Mouse (Mus musculus): ENCODE data around the gene Smurf1. TPM values are rescaled to one million over a fixed set of nuclear protein-coding genes. Genes with fewer than 3 reads are reported as not detected.

Smurf1 gene
- polyA plus RNA-seq, 1 experiment from 2014 or later: 13.2 TPM

DNA sequence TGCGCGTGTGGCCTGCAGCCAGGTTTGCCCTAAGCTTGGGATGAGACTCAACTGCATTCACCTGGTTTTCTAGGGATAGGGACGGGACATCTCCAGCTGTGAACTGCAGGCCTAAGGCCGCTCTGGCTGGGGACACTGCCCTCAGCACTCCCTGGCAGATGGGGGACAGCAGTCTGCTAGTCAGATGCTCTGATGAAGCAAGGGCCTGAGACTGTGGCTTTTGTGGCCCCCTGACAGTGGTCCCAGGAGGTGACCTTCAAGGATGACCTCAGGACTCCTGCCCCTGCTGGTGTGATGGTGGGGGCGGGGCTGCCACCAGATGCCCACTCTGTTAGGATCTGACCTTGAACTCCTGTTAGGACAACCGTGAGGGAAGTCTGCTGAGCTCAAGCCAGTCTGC is 90.4 kb downstream of the Smurf1 start:
- Histone ChIP-seq H3K9me3 (replicated peaks) (no peaks in the 10 kb centered on the region), H3K36me3 (peaks cover 35% of the 10 kb centered on the region), H3K4me3 (no peak overlapping the region), H3K27ac (replicated peaks) (no peak overlapping the region), H3K4me1 (peaks cover 11% of the 10 kb centered on the region), H3K27me3 (ENCODE audit: low read depth, poor library complexity, severe bottlenecking) (no peaks in the 10 kb centered on the region)
- DNase-seq (ENCODE audit: low spot score): no peak
- WGBS: 87% methylated on average over 6 of the region's 6 CpGs

GRCm38 (mm10) chr5:144872867-144873266 is 92.8 kb downstream of the Smurf1 start:
- peak overlapping the region; percentile 13; the same call in 1 of the 2 replicates for H3K27ac ChIP-seq (replicated peaks)
- 76% methylated on average over 3 of the region's 3 CpGs for WGBS
- H3K27me3 ChIP-seq (ENCODE audit: low read depth, poor library complexity, severe bottlenecking): no peaks in the 10 kb centered on the region
- H3K4me1 ChIP-seq: peaks cover 11% of the 10 kb centered on the region
- H3K4me3 ChIP-seq: no peak overlapping the region
- H3K36me3 ChIP-seq: peaks cover 13% of the 10 kb centered on the region
- H3K9me3 ChIP-seq (replicated peaks): no peaks in the 10 kb centered on the region
- no peak for DNase-seq (ENCODE audit: low spot score)

GRCm38 (mm10) chr5:144872326-144872725 is 93.3 kb downstream of the Smurf1 start:
- Histone ChIP-seq H3K9me3 (replicated peaks) (no peaks in the 10 kb centered on the region), H3K4me1 (peaks cover 11% of the 10 kb centered on the region), H3K27me3 (ENCODE audit: low read depth, poor library complexity, severe bottlenecking) (no peaks in the 10 kb centered on the region), H3K36me3 (peaks cover 8% of the 10 kb centered on the region), H3K4me3 (no peak overlapping the region), H3K27ac (replicated peaks) (peak overlapping the region; percentile 13; the same call in 1 of the 2 replicates)
- no peak for DNase-seq (ENCODE audit: low spot score)
- 83% methylated on average over 5 of the region's 5 CpGs for WGBS

DNA sequence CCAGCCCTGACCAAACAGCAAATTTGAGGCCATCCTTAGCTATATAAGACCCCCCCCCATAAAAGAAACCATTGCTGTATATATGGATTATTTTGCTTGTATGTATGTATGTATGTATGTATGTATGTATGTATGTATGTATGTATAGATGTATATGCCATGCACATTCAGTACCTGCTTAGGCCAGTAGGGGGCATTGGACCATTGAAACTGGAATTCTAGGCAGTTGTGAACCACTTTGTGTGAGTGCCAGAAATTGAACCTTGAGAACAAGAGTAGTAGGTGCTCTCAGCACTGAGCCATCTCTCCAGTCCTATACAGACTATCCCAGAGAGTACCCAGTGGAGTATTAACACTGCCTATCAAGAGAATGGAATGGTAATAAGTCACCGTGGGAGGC is 93.9 kb downstream of the Smurf1 start:
- Histone ChIP-seq H3K9me3 (replicated peaks) (no peaks in the 10 kb centered on the region), H3K4me1 (peaks cover 11% of the 10 kb centered on the region), H3K27me3 (ENCODE audit: low read depth, poor library complexity, severe bottlenecking) (no peaks in the 10 kb centered on the region), H3K4me3 (no peak overlapping the region), H3K36me3 (peaks cover 2% of the 10 kb centered on the region), H3K27ac (replicated peaks) (no peak overlapping the region)
- 97% methylated on average over 1 of the region's 1 CpGs for WGBS
- no peak for DNase-seq (ENCODE audit: low spot score)

DNA sequence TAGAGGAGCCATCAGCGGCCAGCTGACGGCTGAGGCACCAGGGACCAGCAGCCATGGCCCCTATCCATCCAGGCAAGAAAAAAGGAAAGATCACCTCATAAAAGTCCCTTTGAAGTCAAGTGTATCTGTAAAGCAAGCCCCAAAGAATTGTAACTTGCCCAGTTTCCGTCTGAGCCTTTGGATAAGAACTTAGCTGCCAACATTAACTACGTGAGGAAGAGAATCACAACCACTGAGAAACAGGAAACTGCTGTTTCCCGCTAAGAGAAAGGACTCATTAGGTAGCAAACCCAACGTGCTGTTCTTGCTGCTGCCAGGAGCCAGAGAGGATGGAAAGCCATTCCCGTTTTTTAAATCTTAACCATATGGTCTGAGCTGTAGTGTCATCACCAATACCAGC is 94.9 kb downstream of the Smurf1 start:
- Histone ChIP-seq H3K4me1 (peaks cover 11% of the 10 kb centered on the region), H3K27ac (replicated peaks) (no peak overlapping the region), H3K27me3 (ENCODE audit: low read depth, poor library complexity, severe bottlenecking) (no peaks in the 10 kb centered on the region), H3K4me3 (no peak overlapping the region), H3K9me3 (replicated peaks) (no peaks in the 10 kb centered on the region), H3K36me3 (peaks cover 4% of the 10 kb centered on the region)
- WGBS: 86% methylated on average over 7 of the region's 7 CpGs
- DNase-seq (ENCODE audit: low spot score): no peak

DNA sequence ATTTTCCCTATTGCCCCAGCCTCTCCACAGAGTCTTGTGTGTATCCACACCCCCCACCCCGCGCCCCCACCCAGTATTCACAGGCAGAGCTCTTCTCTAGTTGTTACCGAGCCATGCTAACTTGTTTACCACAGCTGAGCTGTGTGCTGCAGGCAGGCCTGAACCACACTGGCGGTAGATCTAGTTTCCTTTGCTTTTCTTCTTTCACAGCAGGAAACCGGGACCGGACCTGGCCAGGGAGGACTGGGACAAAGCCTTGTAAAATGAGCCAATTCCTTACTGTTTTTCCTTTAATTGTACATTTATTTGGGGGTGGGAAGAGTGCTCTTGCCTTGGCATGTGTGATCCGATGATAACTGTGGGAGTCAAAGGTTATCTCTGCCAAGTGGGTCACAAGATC is 96.2 kb downstream of the Smurf1 start:
- DNase-seq (ENCODE audit: low spot score): no peak
- Histone ChIP-seq H3K9me3 (replicated peaks) (no peaks in the 10 kb centered on the region), H3K27me3 (ENCODE audit: low read depth, poor library complexity, severe bottlenecking) (no peaks in the 10 kb centered on the region), H3K4me3 (no peak overlapping the region), H3K27ac (replicated peaks) (no peak overlapping the region), H3K4me1 (peaks cover 6% of the 10 kb centered on the region; the same call in 1 of the 2 replicates), H3K36me3 (peaks cover 4% of the 10 kb centered on the region)
- WGBS: 68% methylated on average over 7 of the region's 7 CpGs

DNA sequence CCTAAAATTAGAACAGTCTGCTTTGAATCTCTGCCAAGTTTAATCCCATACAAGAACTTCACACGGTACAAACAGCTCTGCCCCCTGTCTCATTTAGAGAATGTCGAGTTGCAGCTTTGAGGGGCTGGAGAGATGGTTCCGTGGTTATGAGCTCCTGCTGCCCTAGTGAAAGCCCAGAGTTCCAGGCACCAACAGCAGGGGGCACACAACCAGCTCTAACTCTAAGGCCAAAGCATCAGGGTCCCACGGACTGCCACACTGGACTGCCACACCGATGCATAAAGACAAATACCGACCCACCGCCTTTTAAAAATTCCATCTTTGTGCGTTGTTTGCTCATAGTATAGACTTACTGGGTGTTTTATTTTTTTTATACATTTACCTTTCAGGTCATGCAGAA is 98.7 kb downstream of the Smurf1 start:
- H3K27me3 ChIP-seq (ENCODE audit: low read depth, poor library complexity, severe bottlenecking): no peaks in the 10 kb centered on the region
- WGBS: 94% methylated on average over 8 of the region's 8 CpGs
- DNase-seq (ENCODE audit: low spot score): no peak

DNA sequence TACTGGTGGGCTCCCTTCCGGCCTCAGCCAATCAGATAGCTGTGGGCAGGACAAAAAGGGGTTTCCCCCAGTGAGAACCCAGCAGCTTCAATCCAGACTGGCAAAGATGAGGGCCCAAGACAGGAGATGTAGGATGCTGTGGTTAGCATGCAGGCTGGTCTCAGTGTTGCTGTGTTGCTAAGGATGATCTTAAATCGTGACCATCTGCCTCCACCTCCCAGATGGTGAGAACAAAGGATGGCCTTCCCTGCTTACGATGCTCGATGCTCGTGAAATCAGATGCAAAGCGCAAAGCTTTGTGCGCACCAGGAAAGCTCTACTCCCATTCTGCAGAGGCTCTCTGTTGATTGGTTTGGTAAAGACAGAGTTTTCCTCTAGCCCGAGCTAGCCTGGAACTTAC is 104.7 kb downstream of the Smurf1 start:
- Histone ChIP-seq H3K4me3 (no peak overlapping the region), H3K9me3 (replicated peaks) (peaks cover 14% of the 10 kb centered on the region; the same call in 1 of the 2 replicates), H3K27ac (replicated peaks) (no peak overlapping the region), H3K36me3 (peaks cover 56% of the 10 kb centered on the region), H3K27me3 (ENCODE audit: low read depth, poor library complexity, severe bottlenecking) (no peaks in the 10 kb centered on the region), H3K4me1 (no peaks in the 10 kb centered on the region)
- 95% methylated on average over 8 of the region's 8 CpGs for WGBS
- no peak for DNase-seq (ENCODE audit: low spot score)

More for the DNA sequence above, 98.7 kb downstream of the Smurf1 start:
- H3K27ac ChIP-seq (replicated peaks): no peak overlapping the region
- H3K4me1 ChIP-seq: no peaks in the 10 kb centered on the region
- no peaks in the 10 kb centered on the region for H3K9me3 ChIP-seq (replicated peaks)
- peaks cover 4% of the 10 kb centered on the region for H3K36me3 ChIP-seq
- no peak overlapping the region for H3K4me3 ChIP-seq

DNA sequence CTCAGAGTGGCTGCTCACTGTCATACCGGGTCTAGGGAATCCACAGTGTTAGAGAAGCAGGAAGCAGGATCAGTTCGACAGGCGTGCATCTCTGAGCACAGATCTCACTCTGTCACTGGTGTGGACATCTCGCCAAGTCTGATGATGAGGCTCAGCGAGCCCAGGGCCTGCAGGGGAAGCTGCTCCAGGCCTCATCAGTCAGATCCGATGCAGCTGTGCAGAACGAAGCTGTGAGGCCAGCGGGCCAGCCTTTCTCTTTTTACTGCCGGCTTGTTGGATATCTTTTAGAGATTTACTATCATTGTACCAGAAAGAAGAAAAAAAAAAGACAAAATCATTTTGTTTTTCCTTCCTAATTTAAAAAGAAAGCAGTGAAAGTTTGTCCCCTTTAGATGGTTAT is 106.4 kb downstream of the Smurf1 start:
- Histone ChIP-seq H3K36me3 (peaks cover 71% of the 10 kb centered on the region), H3K27ac (replicated peaks) (no peak overlapping the region), H3K4me3 (no peak overlapping the region), H3K9me3 (replicated peaks) (peaks cover 14% of the 10 kb centered on the region; the same call in 1 of the 2 replicates), H3K4me1 (no peaks in the 10 kb centered on the region), H3K27me3 (ENCODE audit: low read depth, poor library complexity, severe bottlenecking) (no peaks in the 10 kb centered on the region)
- no peak for DNase-seq (ENCODE audit: low spot score)
- WGBS: 98% methylated on average over 9 of the region's 9 CpGs

DNA sequence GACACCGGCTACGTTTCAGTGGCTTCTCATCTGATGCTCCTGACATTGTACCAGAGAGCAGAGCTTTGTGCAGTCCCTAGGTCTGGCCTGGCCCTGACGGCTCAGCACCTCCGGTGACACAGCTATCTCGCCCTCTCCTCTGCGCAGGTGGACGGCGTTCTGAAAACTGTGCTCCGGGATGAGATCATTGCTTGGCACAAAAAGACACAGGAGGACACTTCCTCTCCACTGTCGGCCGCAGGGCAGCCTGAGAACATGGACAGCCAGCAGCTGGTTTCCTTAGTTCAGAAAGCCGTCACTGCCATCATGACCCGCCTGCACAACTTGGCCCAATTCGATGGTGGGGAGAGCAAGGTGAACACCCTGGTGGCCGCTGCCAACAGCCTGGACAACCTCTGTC is 107.1 kb downstream of the Smurf1 start:
- H3K9me3 ChIP-seq (replicated peaks): peaks cover 14% of the 10 kb centered on the region; the same call in 1 of the 2 replicates
- no peak overlapping the region for H3K4me3 ChIP-seq
- WGBS: 98% methylated on average over 15 of the region's 15 CpGs
- no peaks in the 10 kb centered on the region for H3K27me3 ChIP-seq (ENCODE audit: low read depth, poor library complexity, severe bottlenecking)
- H3K27ac ChIP-seq (replicated peaks): no peak overlapping the region
- no peak for DNase-seq (ENCODE audit: low spot score)
- peaks cover 78% of the 10 kb centered on the region for H3K36me3 ChIP-seq
- H3K4me1 ChIP-seq: no peaks in the 10 kb centered on the region

DNA sequence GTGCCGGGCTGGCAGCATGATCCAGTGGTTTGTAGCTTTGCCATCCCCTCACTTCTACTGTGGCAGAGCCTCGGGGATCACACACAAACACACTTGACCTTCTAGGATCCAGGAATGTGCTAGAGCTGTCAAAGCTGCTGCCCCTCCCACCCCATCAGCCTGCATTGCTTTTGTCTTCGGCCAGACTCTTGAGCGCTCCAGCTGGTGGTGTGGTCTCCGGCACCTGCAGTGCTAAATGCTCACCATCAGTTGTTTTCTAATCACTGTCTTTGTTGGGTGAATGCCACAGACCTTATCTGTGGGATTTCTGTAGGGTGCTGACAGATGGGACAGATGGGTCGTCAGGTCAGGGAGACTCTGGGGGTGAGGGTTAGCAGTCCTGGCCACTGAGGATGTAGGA is 109.7 kb downstream of the Smurf1 start:
- H3K4me3 ChIP-seq: no peak overlapping the region
- DNase-seq (ENCODE audit: low spot score): no peak
- peaks cover 13% of the 10 kb centered on the region; the same call in 1 of the 2 replicates for H3K9me3 ChIP-seq (replicated peaks)
- H3K36me3 ChIP-seq: peaks cover 99% of the 10 kb centered on the region
- no peak overlapping the region for H3K27ac ChIP-seq (replicated peaks)
- no peaks in the 10 kb centered on the region for H3K4me1 ChIP-seq
- WGBS: 82% methylated on average over 6 of the region's 6 CpGs
- H3K27me3 ChIP-seq (ENCODE audit: low read depth, poor library complexity, severe bottlenecking): no peaks in the 10 kb centered on the region

- peaks cover 99% of the 10 kb centered on the region for H3K36me3 ChIP-seq
- H3K9me3 ChIP-seq (replicated peaks): 0 out of 2 replicates have a peak, but pooled peaks cover 4% of the 10 kb centered on the region
- H3K27me3 ChIP-seq (ENCODE audit: low read depth, poor library complexity, severe bottlenecking): no peaks in the 10 kb centered on the region
Measured at GRCm38 (mm10) chr5:144853931-144854330, 111.7 kb downstream of the Smurf1 start.

GRCm38 (mm10) chr5:144851820-144852219 is 113.8 kb downstream of the Smurf1 start:
- H3K27ac ChIP-seq (replicated peaks): no peak overlapping the region
- H3K4me1 ChIP-seq: no peaks in the 10 kb centered on the region
- WGBS: 96% methylated on average over 3 of the region's 3 CpGs
- no peak for DNase-seq (ENCODE audit: low spot score)
- 0 out of 2 replicates have a peak, but pooled peaks cover 4% of the 10 kb centered on the region for H3K9me3 ChIP-seq (replicated peaks)
- no peak overlapping the region for H3K4me3 ChIP-seq
- H3K36me3 ChIP-seq: peaks cover 100% of the 10 kb centered on the region
- H3K27me3 ChIP-seq (ENCODE audit: low read depth, poor library complexity, severe bottlenecking): no peaks in the 10 kb centered on the region

More at GRCm38 (mm10) chr5:144853931-144854330, 111.7 kb downstream of the Smurf1 start:
- Histone ChIP-seq H3K4me3 (no peak overlapping the region), H3K27ac (replicated peaks) (no peak overlapping the region), H3K4me1 (no peaks in the 10 kb centered on the region)
- 87% methylated on average over 5 of the region's 5 CpGs for WGBS
- DNase-seq (ENCODE audit: low spot score): no peak

DNA sequence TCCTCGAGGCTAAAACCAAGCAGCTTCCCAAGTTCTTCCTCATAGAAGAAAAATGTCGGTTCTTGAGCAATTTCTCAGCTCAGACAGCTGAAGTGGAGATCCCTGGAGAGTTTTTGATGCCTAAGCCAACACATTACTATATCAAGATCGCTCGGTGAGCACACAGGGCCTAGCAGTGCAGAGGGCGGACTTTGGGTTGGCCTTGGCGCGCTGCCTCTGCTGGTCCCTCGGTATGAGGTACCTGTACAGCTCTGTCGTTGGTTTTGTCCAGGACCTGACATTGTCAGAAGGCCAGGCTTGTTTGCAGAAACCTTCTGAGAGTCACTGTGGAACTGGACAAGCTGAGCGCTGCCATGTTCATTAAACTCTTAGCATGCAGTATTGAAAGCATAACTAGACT is 115.7 kb downstream of the Smurf1 start:
- WGBS: 95% methylated on average over 10 of the region's 10 CpGs
- Histone ChIP-seq H3K4me3 (no peak overlapping the region), H3K9me3 (replicated peaks) (0 out of 2 replicates have a peak, but pooled peaks cover 4% of the 10 kb centered on the region), H3K27ac (replicated peaks) (no peak overlapping the region), H3K27me3 (ENCODE audit: low read depth, poor library complexity, severe bottlenecking) (no peaks in the 10 kb centered on the region), H3K36me3 (peaks cover 100% of the 10 kb centered on the region), H3K4me1 (no peaks in the 10 kb centered on the region)
- no peak for DNase-seq (ENCODE audit: low spot score)

Measured in midbrain, embryonic 10.5 days (tissue).